Mouse (Mus musculus) T-helper 17 cell (primary cell): ENCODE results near the gene Scd3.

ENCODE experiments used
- in situ Hi-C, 2 experiments: fragments of 300-600 bp; cut with MboI, MseI; formaldehyde crosslinking; loops; 1 replicate in 1 of 2; 2 replicates in 1 of 2; pipeline ENCODE4 v1.15.1; 2025; ENCODE audit warnings: high pct_unique_total_duplicates in 2 of 2

Gene Scd3

GRCm38 (mm10) chr19:44231608-44232151, 28.6 kb downstream of the Scd3 start:
- in situ Hi-C loops = loop anchor here in 1 of 2 experiments (5.0 kb wide), 1 partner anchor 34 kb away; no protein-coding TSS in a partner anchor

GRCm38 (mm10) chr19:44237471-44238006, 34.5 kb downstream of the Scd3 start:
- in situ Hi-C loops = no loop called here

DNA sequence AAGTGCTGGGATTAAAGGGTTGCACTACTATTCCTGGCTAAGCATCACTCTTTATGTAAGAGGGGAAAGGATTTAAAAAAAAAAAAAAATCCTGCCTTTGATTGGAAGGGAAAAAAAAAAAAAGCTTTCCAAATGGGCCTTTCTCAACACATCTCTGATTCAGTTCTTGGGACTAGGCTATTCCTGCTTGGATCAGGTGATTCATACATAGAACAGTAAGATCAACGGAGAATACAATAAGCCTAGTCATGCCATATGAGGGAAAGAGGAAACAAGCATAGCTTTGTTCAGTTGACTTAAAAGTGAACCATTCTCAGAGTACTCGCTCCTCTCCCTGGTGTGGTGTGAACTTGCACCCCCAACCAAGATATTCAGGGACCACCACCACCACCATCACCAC, 35.8 kb downstream of the Scd3 start:
- in situ Hi-C loops = no loop called here

DNA sequence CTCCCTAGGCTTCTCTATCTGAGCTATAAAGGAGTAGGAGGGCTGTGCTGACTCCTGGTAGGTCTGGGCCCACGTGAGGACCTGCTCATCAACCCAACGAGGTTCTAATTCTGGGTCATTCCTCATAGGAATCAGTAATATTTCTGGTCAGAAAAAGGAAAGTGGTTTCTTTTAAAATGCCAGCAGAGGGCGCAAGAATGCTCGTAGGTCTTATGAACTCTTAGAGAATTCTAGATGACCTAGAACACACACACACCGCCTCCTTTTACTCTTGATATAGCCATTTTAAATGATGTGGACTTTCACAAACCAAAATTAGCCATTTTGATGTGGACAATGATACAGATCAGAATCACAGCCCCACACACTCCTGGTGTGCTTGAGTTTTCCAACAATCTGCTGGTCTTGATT, 42.7 kb downstream of the Scd3 start:
- in situ Hi-C loops = loop anchor here (5.0 kb wide), 1 partner anchor 52 kb away; no protein-coding TSS in a partner anchor

DNA sequence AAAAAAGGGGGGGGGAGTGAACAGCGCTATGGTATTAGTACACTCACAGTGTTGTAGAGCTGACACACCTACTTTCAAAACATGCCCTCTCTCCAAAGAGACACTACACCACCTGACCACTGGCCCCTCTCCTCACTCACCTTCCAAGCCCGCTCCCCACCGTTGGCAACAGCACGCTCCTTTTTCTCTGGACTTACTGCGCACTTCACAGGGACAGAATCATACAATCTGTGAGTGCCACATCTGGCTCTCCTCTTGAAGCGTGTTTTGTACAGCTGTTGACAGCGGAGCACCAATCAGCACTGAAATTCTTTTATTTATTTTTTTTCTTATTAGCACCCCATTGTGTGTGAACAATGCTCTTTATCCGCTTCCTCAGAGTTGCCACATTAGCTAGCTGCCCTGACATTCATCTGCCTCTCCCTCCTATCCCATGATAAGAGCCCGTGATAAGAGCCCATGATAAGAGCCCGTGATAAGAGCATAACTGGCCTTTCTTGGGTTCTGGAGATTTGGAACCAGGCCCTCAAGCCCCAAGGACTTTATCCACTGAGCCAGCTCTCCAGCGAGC, 43.4 kb downstream of the Scd3 start:
- in situ Hi-C loops = loop anchor here (5.0 kb wide), 1 partner anchor 51 kb away; no protein-coding TSS in a partner anchor

DNA sequence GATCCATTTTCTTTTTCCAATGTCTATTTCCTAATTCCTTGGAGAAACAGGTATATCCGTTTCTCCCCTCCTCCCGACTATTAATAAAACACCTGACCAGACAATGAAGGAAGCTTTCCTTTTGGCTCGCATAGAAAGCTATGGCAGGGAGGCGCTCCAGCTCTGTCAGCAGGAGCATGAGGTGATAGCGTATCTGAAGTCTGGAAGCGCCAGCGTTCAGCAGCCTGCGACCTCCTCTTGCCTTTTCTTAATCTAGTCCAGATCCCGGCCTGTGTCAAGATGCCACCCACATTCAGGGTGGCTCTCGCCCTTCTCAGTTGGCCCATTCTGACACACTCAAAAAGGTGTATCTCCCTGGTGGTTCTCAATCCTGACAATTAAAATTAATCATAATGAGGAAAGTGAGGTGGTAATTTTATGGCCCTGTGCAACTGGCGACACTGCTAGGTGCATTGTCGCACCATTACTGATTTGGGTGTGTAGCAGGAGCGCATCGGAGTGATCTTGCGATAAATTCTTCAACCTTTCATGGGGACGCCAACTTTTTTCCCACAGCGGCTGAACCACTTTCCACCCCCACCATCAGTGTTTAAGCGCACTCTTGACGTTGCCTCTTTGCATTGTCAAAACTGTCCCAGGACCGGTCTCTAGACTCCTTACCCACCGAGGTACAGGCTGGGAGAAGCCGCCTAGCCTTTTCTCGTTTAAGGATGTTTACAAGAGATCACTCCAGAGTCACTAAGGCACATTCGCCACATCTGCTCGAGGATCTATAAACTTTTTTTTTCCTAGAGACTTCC, 44.4 kb downstream of the Scd3 start:
- in situ Hi-C loops = loop anchor here (5.0 kb wide), 1 partner anchor 50 kb away; no protein-coding TSS in a partner anchor

DNA sequence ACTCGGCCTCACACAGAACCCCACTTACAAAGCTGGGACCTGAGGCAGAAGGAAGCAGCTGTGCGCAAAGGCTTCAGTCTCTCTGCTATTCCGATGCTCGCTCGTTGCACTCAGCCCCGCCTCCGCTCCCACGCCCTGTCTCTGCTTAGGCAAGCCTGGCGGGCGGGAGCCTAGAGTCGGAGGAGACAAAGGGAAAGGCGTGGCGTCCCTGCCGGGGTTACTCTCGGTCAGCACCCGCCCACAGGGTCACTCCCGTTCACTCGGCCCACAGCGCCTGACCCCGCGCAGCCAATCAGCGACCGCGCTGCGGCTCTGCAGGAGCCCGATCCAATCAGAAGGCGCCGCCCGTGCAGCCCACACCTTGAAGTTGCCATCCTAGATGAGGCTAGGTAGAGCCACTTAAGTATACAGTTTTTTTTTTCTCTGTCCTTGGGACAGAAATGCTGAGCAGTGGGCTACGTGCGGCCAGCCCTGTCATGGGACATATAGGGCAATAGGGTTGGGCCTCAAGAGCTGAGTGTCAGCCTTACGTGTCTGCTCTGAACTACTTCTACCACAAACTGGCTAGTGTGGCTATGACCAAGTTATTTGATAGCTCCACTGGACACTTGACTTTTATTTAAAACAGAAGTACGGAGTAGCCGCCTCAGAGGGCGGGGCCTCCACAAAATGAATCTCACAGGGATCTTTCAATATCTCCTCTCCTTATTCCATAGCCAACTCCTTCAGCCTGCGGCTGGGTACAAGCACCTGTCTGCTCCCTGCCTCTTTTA, 45.2 kb downstream of the Scd3 start:
- in situ Hi-C loops = loop anchor here (5.0 kb wide), 1 partner anchor 49 kb away; no protein-coding TSS in a partner anchor

DNA sequence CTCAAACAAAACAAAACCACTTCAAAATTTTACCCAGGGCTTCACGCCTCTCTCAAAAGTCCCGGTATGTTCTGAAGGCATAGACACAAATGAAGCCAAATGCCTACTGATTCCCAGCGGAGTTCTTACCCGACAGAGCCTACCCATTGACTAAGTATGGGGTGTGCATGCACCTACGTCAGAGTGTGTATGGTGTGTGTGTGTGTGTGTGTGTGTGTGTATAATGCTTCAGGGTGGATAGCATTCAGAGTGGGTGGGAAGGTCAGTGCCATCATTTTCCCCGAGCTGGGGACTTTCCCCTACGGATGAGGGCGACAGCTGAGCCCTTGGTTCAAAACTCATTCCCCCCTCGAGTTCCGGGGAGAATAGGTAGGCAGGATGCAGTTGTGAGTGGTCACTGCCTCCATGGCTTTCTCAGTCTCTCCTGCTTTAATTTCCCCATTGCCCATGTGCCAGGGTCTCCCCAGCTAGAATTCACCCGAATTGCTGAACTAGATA, 45.8 kb downstream of the Scd3 start:
- in situ Hi-C loops = loop anchor here (5.0 kb wide), 1 partner anchor 48 kb away; no protein-coding TSS in a partner anchor

DNA sequence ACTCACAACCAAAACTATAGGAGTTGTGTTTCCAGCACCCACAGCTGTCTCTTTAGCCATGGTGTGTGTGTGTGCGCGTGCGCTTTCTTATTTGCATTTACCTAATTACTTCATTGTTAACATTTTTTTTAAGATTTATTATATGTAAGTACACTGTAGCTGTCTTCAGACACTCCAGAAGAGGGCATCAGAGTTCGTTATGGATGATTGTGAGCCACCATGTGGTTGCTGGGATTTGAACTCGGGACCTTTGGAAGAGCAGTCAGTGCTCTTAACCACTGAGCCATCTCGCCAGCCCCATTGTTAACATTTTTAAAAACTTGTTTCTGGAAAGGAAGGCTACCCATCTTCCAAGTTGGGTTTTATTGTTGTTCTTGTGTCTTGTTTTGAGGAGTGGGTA, 48.1 kb downstream of the Scd3 start:
- in situ Hi-C loops = loop anchor here in 1 of 2 experiments (25.0 kb wide), 1 partner anchor 1786 kb away; the partner anchor contains the start of genes Ldb1 and Pprc1

GRCm38 (mm10) chr19:44251936-44252558, 49.0 kb downstream of the Scd3 start:
- in situ Hi-C loops = loop anchor here in 1 of 2 experiments (25.0 kb wide), 1 partner anchor 1785 kb away; the partner anchor contains the start of genes Ldb1 and Pprc1

DNA sequence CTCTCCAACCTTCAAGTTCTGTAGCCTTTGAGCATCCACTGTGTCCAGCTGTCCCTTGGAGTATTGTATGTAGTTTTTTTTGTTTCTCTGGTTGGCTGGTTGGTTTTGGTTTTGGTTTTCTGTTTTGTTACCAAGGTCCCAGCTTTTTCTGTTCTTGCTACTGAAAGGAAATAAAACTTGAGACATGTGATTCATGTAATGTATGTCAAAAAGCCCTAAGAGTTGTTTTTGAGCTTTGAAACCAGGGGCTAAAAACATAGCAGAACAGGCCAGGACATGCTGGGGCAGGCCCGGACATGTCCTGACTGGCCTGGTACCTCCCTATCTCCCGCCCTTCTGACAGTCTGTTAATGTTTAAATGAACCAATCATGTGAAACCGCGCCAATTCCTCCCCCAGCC, 51.0 kb downstream of the Scd3 start:
- in situ Hi-C loops = loop anchor here in 1 of 2 experiments (25.0 kb wide), 1 partner anchor 1783 kb away; the partner anchor contains the start of genes Ldb1 and Pprc1

GRCm38 (mm10) chr19:44257377-44257966, 54.4 kb downstream of the Scd3 start:
- in situ Hi-C loops = loop anchor here in 1 of 2 experiments (25.0 kb wide), 1 partner anchor 1780 kb away; the partner anchor contains the start of genes Ldb1 and Pprc1

DNA sequence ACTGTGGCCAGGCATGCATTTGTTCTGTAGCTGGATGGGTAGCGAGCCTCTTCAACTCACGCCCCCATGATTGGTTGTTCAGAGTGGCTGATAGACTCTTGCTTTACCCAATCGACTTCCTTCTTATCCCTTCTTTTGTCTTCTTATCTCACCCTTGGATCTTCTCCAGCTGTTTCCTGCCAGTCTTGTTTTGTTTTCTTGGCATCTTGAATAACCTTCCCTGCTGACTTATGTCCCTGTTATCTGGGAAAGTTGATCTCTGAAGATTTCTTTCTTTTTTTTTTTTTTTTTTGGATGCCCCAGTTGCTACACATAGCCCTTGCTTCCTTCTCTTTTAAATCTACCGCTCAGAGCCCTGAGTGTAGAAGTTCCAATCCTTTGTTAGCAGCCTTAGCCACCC, 56.4 kb downstream of the Scd3 start:
- in situ Hi-C loops = loop anchor here in 1 of 2 experiments (25.0 kb wide), 1 partner anchor 1778 kb away; the partner anchor contains the start of genes Ldb1 and Pprc1

GRCm38 (mm10) chr19:44260487-44260886, 57.4 kb downstream of the Scd3 start:
- in situ Hi-C loops = loop anchor here (10.0 to 25.0 kb wide), 2 partner anchors 1514 to 1777 kb away; partner anchors contain the start of genes Ldb1 (in 1 of the 2) and Pprc1 (in 1 of the 2)

DNA sequence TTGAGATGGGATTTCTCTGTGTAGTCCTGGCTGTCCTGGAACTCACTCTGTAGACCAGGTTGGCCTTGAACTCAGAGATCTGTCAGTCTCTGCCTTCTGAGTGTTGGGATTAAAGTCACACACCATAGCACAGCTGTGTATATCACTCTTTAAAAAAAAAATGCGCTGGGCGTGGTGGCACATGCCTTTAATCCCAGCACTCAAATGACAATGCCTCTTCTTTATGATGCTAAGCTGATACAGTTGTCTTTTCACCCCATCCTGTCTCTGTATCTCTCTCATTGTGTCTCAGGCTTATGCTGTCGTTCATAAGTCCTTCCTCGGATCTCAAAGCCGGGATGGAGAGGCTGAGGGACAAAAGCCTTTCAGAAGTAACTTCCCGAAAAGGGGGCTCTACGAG, 58.7 kb downstream of the Scd3 start:
- in situ Hi-C loops = loop anchor here (10.0 to 25.0 kb wide), 2 partner anchors 1513 to 1776 kb away; partner anchors contain the start of genes Ldb1 (in 1 of the 2) and Pprc1 (in 1 of the 2)

DNA sequence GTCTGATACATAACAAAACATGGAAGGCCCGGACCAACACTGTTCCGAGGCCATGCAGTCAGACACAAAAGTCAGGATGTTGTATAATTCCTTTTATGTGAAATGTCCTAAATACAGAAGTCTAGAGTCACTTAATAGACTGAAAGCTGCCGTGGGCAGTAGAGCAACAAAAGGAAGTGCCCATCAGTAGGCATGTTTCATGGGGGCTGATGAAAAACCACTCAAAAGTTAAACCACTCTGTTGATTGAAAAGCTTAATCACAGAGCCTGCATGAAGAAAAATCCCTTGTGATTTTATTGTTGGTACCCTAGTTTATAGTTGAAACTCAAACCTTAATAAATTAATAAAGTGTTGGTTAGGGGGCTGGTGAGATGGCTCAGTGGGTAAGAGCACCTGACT, 60.5 kb downstream of the Scd3 start:
- in situ Hi-C loops = loop anchor here (10.0 to 25.0 kb wide), 2 partner anchors 1511 to 1774 kb away; partner anchors contain the start of genes Ldb1 (in 1 of the 2) and Pprc1 (in 1 of the 2)

- in situ Hi-C loops = loop anchor here (10.0 to 25.0 kb wide), 2 partner anchors 1511 to 1773 kb away; partner anchors contain the start of genes Ldb1 (in 1 of the 2) and Pprc1 (in 1 of the 2)
Measured at GRCm38 (mm10) chr19:44264226-44264625, 61.2 kb downstream of the Scd3 start.

GRCm38 (mm10) chr19:44265300-44265699, 62.2 kb downstream of the Scd3 start:
- in situ Hi-C loops = loop anchor here (10.0 to 25.0 kb wide), 2 partner anchors 1510 to 1772 kb away; partner anchors contain the start of genes Ldb1 (in 1 of the 2) and Pprc1 (in 1 of the 2)

GRCm38 (mm10) chr19:44265911-44266337, 62.9 kb downstream of the Scd3 start:
- in situ Hi-C loops = loop anchor here (10.0 to 25.0 kb wide), 2 partner anchors 1509 to 1771 kb away; partner anchors contain the start of genes Ldb1 (in 1 of the 2) and Pprc1 (in 1 of the 2)
